Mouse (Mus musculus) hindbrain, embryonic 12.5 days (tissue): ENCODE results near the gene Spata3. TPM values are rescaled to one million over a fixed set of nuclear protein-coding genes. Genes with fewer than 3 reads are reported as not detected.
"Not testable (repeated sequence)": the region's sequence is repeated elsewhere in the genome, so short reads cannot be mapped to it uniquely, and the experiment has no call there.

Experiments used
- ATAC-seq: fragments of 200-750 bp; cut with Nextera tagmentation; 2 replicates; pipeline ENCODE4 v1.8.0; 2017; ENCODE audit warnings: moderate TSS enrichment; ENCODE audit not compliant: low FRiP score
- H3K27ac ChIP-seq: fragments of 300-500 bp; sonication (generic); 2 replicates; pipeline ENCODE4 v1.5.1; 2016; ENCODE audit warnings: mild to moderate bottlenecking
- H3K27me3 ChIP-seq: fragments of 300-500 bp; sonication (generic); 2 replicates; pipeline ENCODE4 v1.6.1; 2016; ENCODE audit warnings: mild to moderate bottlenecking
- H3K36me3 ChIP-seq: fragments of 300-500 bp; sonication (generic); 2 replicates; pipeline ENCODE4 v1.6.1; 2016; ENCODE audit warnings: mild to moderate bottlenecking
- H3K4me1 ChIP-seq: fragments of 300-500 bp; sonication (generic); 2 replicates; pipeline ENCODE4 v1.6.1; 2016
- H3K4me2 ChIP-seq: fragments of 300-500 bp; sonication (generic); replicated peaks from 2 replicates; pipeline ENCODE4 v1.6.1; 2016; ENCODE audit warnings: mild to moderate bottlenecking
- H3K4me3 ChIP-seq: fragments of 300-500 bp; sonication (generic); 2 replicates; pipeline ENCODE4 v1.5.1; 2016; ENCODE audit warnings: mild to moderate bottlenecking
- H3K9ac ChIP-seq: fragments of 300-500 bp; sonication (generic); 2 replicates; pipeline ENCODE4 v1.6.1; 2016; ENCODE audit warnings: mild to moderate bottlenecking, moderate library complexity
- H3K9me3 ChIP-seq: fragments of 300-500 bp; sonication (generic); replicated peaks from 2 replicates; pipeline ENCODE4 v1.6.1; 2016; ENCODE audit warnings: mild to moderate bottlenecking
- WGBS: fragments of 180-500 bp; shearing (Covaris S2); methylation state at CpG from one replicate; pipeline ENCODE4 v1.1.7; 2016; 5-methylcytosine and 5-hydroxymethylcytosine counted together
- polyA plus RNA-seq: library from polyadenylated mRNA; unstranded; fragments of >200 nt; fragmentation: Nextera tagmentation; extraction: Ambion mirVana; gene quantifications from 2 replicates; pipeline ENCODE4 v1.2.1, GENCODE M21; 2016

The Spata3 gene
- polyA plus RNA-seq, 1 experiment from 2014 or later, result not detected

GRCm38 (mm10) chr1:85997221-85997620, 19.4 kb upstream of the Spata3 start:
- H3K9me3 ChIP-seq, result no peaks in the 10 kb centered on the region
- no peak overlapping the region for H3K4me3 ChIP-seq
- no peak overlapping the region for H3K4me2 ChIP-seq
- H3K9ac ChIP-seq, result no peak overlapping the region
- no peaks in the 10 kb centered on the region for H3K36me3 ChIP-seq
- WGBS, result 100% methylated on average over 1 of the region's 1 CpGs
- H3K27me3 ChIP-seq, result no peaks in the 10 kb centered on the region
- H3K4me1 ChIP-seq, result no peaks in the 10 kb centered on the region
- no peak overlapping the region for H3K27ac ChIP-seq
- no peak for ATAC-seq

DNA sequence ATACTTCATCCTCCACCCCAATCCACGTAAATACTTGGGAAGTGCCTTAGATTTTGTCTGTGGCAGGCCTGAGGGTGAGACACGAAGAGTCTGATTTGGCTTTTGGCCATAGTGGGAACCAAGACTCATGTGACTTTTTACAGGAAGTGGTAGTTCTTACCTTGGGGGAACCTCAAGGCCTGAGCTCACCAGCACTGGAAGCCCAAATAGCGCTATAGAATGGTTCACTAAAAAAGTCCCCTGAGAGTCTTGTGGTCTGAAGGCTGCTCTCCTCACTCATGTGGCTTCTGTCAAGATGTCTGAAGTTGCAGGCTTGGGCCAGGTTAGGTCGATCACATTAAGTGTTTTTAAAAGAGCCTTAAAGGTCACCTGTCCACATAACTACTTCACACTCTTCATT, 18.6 kb upstream of the Spata3 start:
- Histone ChIP-seq H3K4me1 (no peaks in the 10 kb centered on the region), H3K27me3 (no peaks in the 10 kb centered on the region), H3K36me3 (no peaks in the 10 kb centered on the region), H3K4me2 (no peak overlapping the region), H3K27ac (no peak overlapping the region), H3K4me3 (no peak overlapping the region), H3K9ac (no peak overlapping the region), H3K9me3 (no peaks in the 10 kb centered on the region)
- ATAC-seq, result no peak
- WGBS, result 87% methylated on average over 4 of the region's 4 CpGs

GRCm38 (mm10) chr1:85999853-86000570, 16.6 kb upstream of the Spata3 start:
- no peak overlapping the region for H3K27ac ChIP-seq
- H3K9ac ChIP-seq, result no peak overlapping the region
- WGBS, result 88% methylated on average over 15 of the region's 18 CpGs
- no peak overlapping the region for H3K4me3 ChIP-seq
- ATAC-seq, result no peak
- H3K4me2 ChIP-seq, result no peak overlapping the region
- H3K4me1 ChIP-seq, result no peaks in the 10 kb centered on the region
- no peaks in the 10 kb centered on the region for H3K36me3 ChIP-seq
- H3K27me3 ChIP-seq, result no peaks in the 10 kb centered on the region
- no peaks in the 10 kb centered on the region for H3K9me3 ChIP-seq

DNA sequence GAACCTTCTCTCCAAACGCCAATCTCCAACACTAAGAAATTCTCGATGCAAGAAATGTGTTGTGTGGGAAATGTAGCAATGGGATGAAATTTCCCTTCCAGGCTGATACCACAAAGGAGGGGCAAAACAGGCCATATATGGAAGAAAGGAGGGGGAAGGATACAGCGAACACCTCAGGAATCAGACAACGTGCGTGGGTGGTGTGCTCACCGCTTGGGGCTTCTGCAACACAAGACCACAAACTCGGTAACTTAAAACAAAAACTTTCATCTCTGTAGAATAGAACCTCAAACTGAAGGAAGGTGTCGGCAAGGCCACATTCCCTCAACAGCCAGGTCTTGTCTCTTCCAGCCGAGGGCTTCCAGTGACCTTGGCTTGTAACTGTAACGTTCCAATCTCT, 11.1 kb upstream of the Spata3 start:
- Histone ChIP-seq H3K36me3 (no peaks in the 10 kb centered on the region), H3K27me3 (no peaks in the 10 kb centered on the region), H3K4me3 (no peak overlapping the region), H3K4me1 (no peaks in the 10 kb centered on the region), H3K9me3 (no peaks in the 10 kb centered on the region), H3K9ac (no peak overlapping the region), H3K4me2 (no peak overlapping the region), H3K27ac (no peak overlapping the region)
- no peak for ATAC-seq
- 95% methylated on average over 10 of the region's 10 CpGs for WGBS

- no peak for ATAC-seq
- Histone ChIP-seq H3K4me3 (no peak overlapping the region), H3K4me1 (no peaks in the 10 kb centered on the region), H3K36me3 (no peaks in the 10 kb centered on the region), H3K9me3 (no peaks in the 10 kb centered on the region), H3K27ac (no peak overlapping the region), H3K4me2 (no peak overlapping the region), H3K9ac (no peak overlapping the region), H3K27me3 (no peaks in the 10 kb centered on the region)
- WGBS, result 89% methylated on average over 6 of the region's 6 CpGs
These were observed 10.6 kb upstream of the Spata3 start for GRCm38 (mm10) chr1:86006040-86006439.

DNA sequence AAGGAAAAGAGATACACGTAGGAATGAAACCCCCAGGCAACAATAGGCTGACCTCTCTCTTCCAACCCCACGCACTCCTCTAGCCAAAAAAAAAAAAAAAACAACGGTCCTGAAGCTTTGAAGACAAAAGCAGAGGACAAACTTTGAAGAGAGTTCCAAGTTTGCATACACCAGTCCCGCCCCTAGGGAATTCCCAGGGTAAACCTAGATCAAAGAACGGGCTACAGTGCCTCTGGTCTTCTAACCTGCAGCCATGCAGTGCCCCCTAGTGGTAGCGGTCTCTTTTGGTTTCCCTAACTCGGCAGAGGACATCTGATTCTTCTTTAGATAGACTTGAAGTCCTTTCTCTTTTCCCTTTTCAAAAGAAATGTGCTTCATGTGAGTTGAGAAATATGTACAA, 8.8 kb upstream of the Spata3 start:
- H3K9ac ChIP-seq, result no peak overlapping the region
- 1% methylated on average over 7 of the region's 7 CpGs for WGBS
- ATAC-seq, result peak; percentile 73; the same call in 1 of the 2 replicates

GRCm38 (mm10) chr1:86015758-86016157, 858 bp upstream of the Spata3 start:
- not testable (repeated sequence) for H3K9me3 ChIP-seq, H3K4me1 ChIP-seq, H3K9ac ChIP-seq, H3K36me3 ChIP-seq, ATAC-seq, H3K4me2 ChIP-seq, H3K27ac ChIP-seq, H3K4me3 ChIP-seq
- WGBS, result 96% methylated on average over 9 of the region's 9 CpGs
- H3K27me3 ChIP-seq, result peaks cover 42% of the 10 kb centered on the region

More for the DNA sequence above, 8.8 kb upstream of the Spata3 start:
- no peaks in the 10 kb centered on the region for H3K4me1 ChIP-seq
- H3K36me3 ChIP-seq, result no peaks in the 10 kb centered on the region
- no peak overlapping the region for H3K4me3 ChIP-seq
- no peak overlapping the region for H3K27ac ChIP-seq
- H3K9me3 ChIP-seq, result no peaks in the 10 kb centered on the region
- H3K27me3 ChIP-seq, result no peaks in the 10 kb centered on the region
- no peak overlapping the region for H3K4me2 ChIP-seq

GRCm38 (mm10) chr1:86018235-86019055, 1.8 kb downstream of the Spata3 start:
- 3% methylated on average over 60 of the region's 60 CpGs for WGBS
- peak; percentile 77 for ATAC-seq

DNA sequence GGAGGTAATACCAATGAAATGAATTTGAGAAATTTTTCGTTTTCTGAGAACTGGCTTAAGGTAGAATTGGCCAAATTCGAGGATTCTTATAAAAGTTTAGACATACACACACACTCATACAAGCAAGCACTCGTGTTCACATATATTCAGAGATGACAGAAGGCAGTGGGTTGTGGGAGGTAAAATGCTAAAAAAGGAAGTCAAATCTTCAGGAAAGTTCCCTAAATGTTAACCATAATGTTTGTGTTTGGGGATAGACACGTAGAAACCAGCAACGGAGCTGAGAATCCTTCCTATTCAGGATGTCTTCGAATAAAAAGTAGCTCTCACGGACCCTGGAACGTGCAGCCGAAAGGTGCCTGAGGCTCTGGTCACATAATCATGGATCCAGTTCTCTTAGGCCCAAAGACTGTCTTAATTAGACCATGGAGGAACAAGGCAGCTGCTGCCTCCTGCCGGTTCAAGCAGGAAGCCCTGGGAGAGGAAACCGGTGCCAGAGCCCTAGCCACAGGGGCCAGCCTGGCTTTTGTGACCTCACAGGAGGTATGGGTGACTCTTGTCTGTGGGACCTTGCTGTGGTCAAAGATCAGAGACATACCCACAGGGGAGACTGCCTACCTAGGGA, 4.9 kb downstream of the Spata3 start:
- 67% methylated on average over 11 of the region's 11 CpGs for WGBS
- peaks cover 38% of the 10 kb centered on the region for H3K27me3 ChIP-seq
- ATAC-seq, result no peak

More at GRCm38 (mm10) chr1:86018235-86019055, 1.8 kb downstream of the Spata3 start:
- Histone ChIP-seq H3K27me3 (peaks cover 42% of the 10 kb centered on the region), H3K9me3 (no peaks in the 10 kb centered on the region), H3K36me3 (no peaks in the 10 kb centered on the region), H3K4me1 (peaks cover 7% of the 10 kb centered on the region), H3K4me2 (peak overlapping the region; percentile 96), H3K9ac (peak overlapping the region; percentile 62), H3K4me3 (peak overlapping the region; percentile 52), H3K27ac (no peak overlapping the region)

GRCm38 (mm10) chr1:86032273-86032987, 15.8 kb downstream of the Spata3 start:
- Histone ChIP-seq H3K27me3 (no peaks in the 10 kb centered on the region), H3K4me3 (no peak overlapping the region), H3K9me3 (no peaks in the 10 kb centered on the region), H3K27ac (peak overlapping the region; percentile 56), H3K36me3 (no peaks in the 10 kb centered on the region), H3K9ac (no peak overlapping the region), H3K4me1 (peaks cover 4% of the 10 kb centered on the region; the same call in 1 of the 2 replicates), H3K4me2 (no peak overlapping the region)
- peak; percentile 64 for ATAC-seq
- WGBS, result 8% methylated on average over 11 of the region's 11 CpGs

More for the DNA sequence above, 4.9 kb downstream of the Spata3 start:
- H3K27ac ChIP-seq, result no peak overlapping the region
- H3K9me3 ChIP-seq, result no peaks in the 10 kb centered on the region
- H3K4me2 ChIP-seq, result no peak overlapping the region
- H3K36me3 ChIP-seq, result no peaks in the 10 kb centered on the region
- H3K9ac ChIP-seq, result no peak overlapping the region
- H3K4me1 ChIP-seq, result peaks cover 7% of the 10 kb centered on the region
- no peak overlapping the region for H3K4me3 ChIP-seq

DNA sequence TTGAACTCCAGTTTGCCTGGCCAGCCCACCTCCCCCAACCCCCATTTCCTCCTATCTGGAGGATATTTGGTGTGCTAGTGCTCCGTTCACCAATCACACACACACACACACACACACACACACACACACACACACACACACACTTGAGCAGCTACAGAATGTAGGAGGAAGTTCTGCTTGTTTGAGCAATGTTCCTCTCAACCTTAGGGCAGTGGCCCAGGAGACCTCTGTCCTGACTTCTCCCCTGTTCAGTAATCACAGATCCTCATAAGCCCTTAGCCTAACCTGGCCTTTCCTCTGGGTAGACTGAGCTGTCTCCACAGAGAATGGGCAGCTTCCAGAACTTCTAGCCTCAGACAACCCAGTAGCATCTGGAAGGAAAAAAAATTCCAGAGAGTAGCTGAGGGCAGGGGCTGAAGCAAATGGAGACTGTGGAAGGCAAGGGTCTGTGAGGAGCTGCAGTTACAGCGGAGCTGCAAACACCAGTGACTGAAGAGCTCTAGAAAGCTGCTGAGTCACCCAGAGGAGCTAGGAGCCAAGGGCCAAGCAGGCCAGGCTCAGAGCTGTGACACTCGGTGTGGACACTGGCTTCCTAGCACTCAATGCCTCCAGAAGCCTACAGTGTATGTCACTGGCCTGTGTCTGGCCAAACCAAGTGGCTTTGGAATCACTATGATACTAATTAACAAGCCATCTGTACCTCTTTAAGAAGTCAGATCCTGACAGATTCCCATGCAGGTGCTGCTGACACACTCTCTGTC, 21.8 kb downstream of the Spata3 start:
- Histone ChIP-seq H3K4me2 (no peak overlapping the region), H3K9ac (no peak overlapping the region), H3K36me3 (no peaks in the 10 kb centered on the region), H3K4me3 (no peak overlapping the region), H3K27me3 (peaks cover 2% of the 10 kb centered on the region; the same call in 1 of the 2 replicates), H3K27ac (no peak overlapping the region), H3K9me3 (peaks cover 13% of the 10 kb centered on the region; the same call in 1 of the 2 replicates), H3K4me1 (no peaks in the 10 kb centered on the region)
- ATAC-seq, result no peak
- 69% methylated on average over 3 of the region's 3 CpGs for WGBS
